Mouse (Mus musculus) cerebellum, adult 2 months (tissue): ENCODE measurements around the gene Myoz2. TPM values are rescaled to one million over a fixed set of nuclear protein-coding genes. Genes with fewer than 3 reads are reported as not detected.

Source experiments
- DNase-seq, 2 experiments: peaks; one replicate each; pipeline ENCODE4 v3.0.0; 2021
- H3K27ac ChIP-seq: fragments of 200-500 bp; 2 replicates; pipeline ENCODE4 v1.5.1; 2012; ENCODE audit warnings: low read length, control low read depth, inconsistent platforms; ENCODE audit not compliant: insufficient read depth
- H3K27me3 ChIP-seq: fragments of 200-500 bp; 2 replicates; pipeline ENCODE4 v1.6.1; 2012; ENCODE audit warnings: inconsistent platforms, mild to moderate bottlenecking, low read length, moderate library complexity; ENCODE audit not compliant: control insufficient read depth, insufficient read depth
- H3K4me1 ChIP-seq: fragments of 200-500 bp; 2 replicates; pipeline ENCODE4 v1.6.1; 2011; ENCODE audit warnings: low read length; ENCODE audit not compliant: control insufficient read depth, insufficient read depth
- H3K4me3 ChIP-seq: fragments of 200-500 bp; replicated peaks from 2 replicates; pipeline ENCODE3; 2011; ENCODE audit warnings: mild to moderate bottlenecking, low read depth, low read length, control low read depth; ENCODE audit not compliant: insufficient read depth
- CTCF ChIP-seq: fragments of 200-500 bp; IDR thresholded peaks from 2 replicates; pipeline ENCODE4 v1.5.1; 2011; ENCODE audit warnings: low read depth, mild to moderate bottlenecking, control low read depth, low read length, moderate library complexity, borderline replicate concordance; ENCODE audit not compliant: insufficient read depth
- POLR2A ChIP-seq: fragments of 200-500 bp; IDR thresholded peaks from 2 replicates; pipeline ENCODE4 v1.6.1; 2011; ENCODE audit warnings: low read length, control low read depth, borderline replicate concordance; ENCODE audit not compliant: insufficient read depth
- WGBS: fragments of 180-500 bp; shearing (Covaris S2); methylation state at CpG from one replicate; pipeline ENCODE4 v1.1.7; 2018; 5-methylcytosine and 5-hydroxymethylcytosine counted together
- polyA plus RNA-seq: library from polyadenylated mRNA; depleted of rRNA; stranded (reverse); fragments of >200 nt; gene quantifications from 2 replicates; pipeline ENCODE4 v1.2.3, GENCODE M21; 2012; rRNA removed

Gene Myoz2
- 0.11 TPM in 1 of 2 replicates, not detected in the other for polyA plus RNA-seq

DNA sequence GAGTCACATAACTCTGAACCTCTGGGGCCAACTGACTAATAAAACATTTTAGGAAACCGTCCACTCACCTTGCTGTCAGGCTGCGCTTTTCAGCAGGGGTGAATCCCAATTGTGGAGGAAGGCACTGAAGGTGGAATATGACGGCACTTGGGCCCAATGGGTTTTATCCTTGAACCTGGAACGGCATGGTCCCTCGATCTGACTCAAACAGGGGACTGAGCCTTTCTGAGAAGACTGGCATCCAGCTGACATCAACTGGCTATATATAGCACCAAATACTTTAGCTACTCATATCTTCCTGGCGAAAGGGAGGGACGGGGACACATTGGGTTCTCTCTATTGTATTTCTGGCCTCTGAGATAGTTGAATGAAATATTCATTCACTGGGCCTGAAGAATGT, at the start of gene Myoz2:
Gene Myoz2, minus strand, starts transcription at position 264 of the 400 bp plus-strand sequence.
- WGBS, result 94% methylated on average over 7 of the region's 7 CpGs
- no peaks in the 10 kb centered on the region for H3K27me3 ChIP-seq
- H3K4me1 ChIP-seq, result no peaks in the 10 kb centered on the region
- H3K27ac ChIP-seq, result no peak within 1 kb of the TSS
- no peak within 1 kb of the TSS for H3K4me3 ChIP-seq
- TF ChIP-seq CTCF, result no peak
- TF ChIP-seq POLR2A, result no peak
- DNase-seq, result no peak

DNA sequence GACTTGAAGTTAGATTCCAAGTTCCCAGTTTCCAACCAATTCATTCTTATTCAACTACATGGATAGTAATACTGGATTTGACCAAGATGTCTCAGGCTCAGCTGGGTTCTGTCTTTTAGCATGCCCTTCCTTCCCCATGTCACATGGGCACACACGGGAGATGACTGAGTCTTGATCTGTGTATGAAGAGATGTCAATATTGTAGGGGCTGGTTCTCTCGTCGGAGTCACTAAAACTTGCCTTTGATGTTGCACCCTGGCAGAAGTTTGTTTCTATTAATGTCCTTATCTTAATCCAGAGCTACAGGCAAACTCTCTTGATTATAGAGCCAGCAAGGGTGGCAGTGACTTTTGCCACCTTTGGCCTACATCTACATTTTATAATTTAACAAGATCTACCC, 46.9 kb upstream of the Myoz2 start:
- 91% methylated on average over 3 of the region's 3 CpGs for WGBS
- Histone ChIP-seq H3K27me3 (no peaks in the 10 kb centered on the region), H3K4me1 (no peaks in the 10 kb centered on the region), H3K4me3 (no peak overlapping the region), H3K27ac (no peak overlapping the region)
- TF ChIP-seq POLR2A (no peak), CTCF (no peak)
- no peak for DNase-seq

DNA sequence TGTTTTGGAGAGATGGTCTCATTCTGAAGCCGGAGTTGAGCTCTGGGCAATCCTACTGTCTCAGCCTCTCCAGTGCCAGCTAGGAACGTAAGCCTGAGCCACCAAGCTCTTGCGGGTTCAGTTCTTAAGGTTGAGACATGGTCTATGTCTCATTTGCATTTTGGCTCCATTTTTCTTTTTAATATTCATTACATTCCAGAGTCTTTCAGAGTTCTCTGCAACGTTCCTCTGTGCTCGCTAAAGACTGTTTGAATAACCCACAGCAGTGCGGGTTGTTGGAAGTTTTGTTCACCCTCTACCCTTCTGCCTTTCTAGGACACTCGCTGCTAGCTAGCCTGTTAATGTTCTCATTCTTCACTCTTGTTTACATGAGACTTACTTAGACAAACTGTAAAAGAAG, 46.1 kb upstream of the Myoz2 start:
- Histone ChIP-seq H3K4me1 (no peaks in the 10 kb centered on the region), H3K4me3 (no peak overlapping the region), H3K27me3 (no peaks in the 10 kb centered on the region), H3K27ac (no peak overlapping the region)
- DNase-seq, result no peak
- TF ChIP-seq CTCF, result no peak
- TF ChIP-seq POLR2A, result no peak
- WGBS, result 30% methylated on average over 7 of the region's 7 CpGs

DNA sequence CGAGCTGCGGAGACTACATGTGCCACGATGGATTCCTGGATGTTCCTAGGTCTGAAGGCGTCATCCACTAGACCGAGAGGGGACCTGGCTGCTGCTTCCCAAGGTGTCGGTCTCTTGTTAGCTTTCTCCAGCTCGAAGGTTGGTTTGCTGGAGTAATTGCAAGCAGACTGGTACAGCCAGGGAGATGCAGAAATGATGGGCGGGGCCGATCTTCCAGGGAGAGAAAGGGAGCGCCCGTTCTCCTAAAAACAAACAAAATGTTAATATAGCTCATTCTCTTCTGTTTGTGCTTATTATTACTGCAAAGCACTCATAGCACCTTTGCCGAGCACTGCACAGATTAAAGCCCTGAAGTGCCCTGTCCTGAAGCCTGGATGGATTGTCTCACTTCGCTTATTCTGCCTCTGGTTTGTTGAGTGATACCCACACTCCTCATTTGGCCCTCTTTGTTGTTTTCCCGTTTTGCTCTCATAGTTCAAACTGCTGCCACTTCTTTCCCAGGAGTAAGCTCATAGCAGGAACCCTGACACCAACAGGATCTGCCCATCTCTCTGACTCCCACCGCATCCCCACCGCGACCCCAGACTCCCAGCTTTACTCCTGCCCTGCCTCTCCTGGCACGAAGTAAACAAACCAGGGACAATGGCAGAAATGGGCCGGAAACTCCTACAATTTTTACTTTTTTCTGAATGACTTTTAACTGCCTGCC, 45.4 kb upstream of the Myoz2 start:
- Histone ChIP-seq H3K4me3 (no peak overlapping the region), H3K4me1 (no peaks in the 10 kb centered on the region), H3K27ac (no peak overlapping the region), H3K27me3 (no peaks in the 10 kb centered on the region)
- 81% methylated on average over 19 of the region's 19 CpGs for WGBS
- TF ChIP-seq CTCF (no peak), POLR2A (no peak)
- no peak for DNase-seq

DNA sequence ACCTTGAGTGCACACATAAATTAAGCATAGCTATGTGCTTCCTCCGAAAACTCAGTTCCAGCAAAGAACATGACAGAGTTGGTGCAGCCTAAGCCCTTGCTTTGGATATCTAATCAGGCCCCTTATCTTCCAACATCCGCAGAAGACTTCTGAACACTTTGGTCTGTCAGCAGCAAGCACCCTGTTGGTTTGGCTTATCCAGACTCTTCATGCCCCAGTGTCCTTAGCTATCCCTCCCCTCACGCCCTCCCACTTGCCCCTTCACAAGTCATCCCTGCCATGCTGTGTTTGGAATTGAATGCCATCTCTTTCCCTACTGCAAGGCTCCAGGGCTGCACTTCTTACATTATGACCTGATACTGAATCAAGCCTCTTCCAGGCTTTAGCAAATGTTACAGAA, 40.9 kb upstream of the Myoz2 start:
- Histone ChIP-seq H3K27me3 (no peaks in the 10 kb centered on the region), H3K27ac (no peak overlapping the region), H3K4me1 (no peaks in the 10 kb centered on the region), H3K4me3 (no peak overlapping the region)
- no peak for DNase-seq
- TF ChIP-seq POLR2A (no peak), CTCF (no peak)
- 89% methylated on average over 3 of the region's 3 CpGs for WGBS

DNA sequence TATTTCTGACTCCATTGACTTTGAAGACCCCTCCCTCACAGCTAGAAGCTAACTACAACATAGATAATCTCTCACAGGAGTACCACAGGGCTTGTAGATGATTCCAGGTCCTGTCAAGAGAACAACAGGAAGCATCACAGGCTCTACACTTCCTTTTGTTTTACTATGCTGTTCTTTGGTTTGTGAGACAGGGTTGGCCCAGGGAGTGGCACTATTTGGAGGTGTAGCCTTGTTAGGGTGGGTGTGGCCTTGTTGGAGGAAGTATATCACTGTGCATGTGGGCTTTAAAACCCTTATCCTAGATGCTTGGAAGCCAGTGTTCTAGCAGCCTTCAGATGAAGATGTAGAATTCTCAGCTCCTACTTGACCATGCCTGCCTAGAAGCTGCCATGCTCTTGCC, 40.2 kb upstream of the Myoz2 start:
- TF ChIP-seq POLR2A, result no peak
- TF ChIP-seq CTCF, result no peak
- Histone ChIP-seq H3K4me1 (no peaks in the 10 kb centered on the region), H3K27me3 (no peaks in the 10 kb centered on the region), H3K27ac (no peak overlapping the region), H3K4me3 (no peak overlapping the region)
- DNase-seq, result no peak

DNA sequence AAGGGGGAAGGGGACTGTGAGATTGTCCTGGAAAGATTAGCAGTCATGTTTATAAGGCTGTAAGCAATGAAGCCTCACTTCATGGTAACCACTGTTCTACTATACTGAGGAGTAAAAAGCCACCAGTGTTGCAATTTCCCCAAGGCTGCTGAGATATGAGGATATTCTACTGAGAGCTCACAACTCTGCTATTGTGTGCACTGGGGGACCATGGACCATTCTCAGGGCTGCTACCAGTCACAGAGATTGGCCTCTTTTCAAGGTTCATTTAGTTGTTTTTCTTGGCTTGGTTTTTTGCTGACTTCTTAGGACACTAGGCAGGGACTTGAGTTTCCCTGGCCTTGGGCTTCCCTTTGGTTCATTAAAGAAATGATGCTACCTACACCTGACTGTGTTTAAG, 38.5 kb upstream of the Myoz2 start:
- Histone ChIP-seq H3K27ac (no peak overlapping the region), H3K27me3 (no peaks in the 10 kb centered on the region), H3K4me1 (no peaks in the 10 kb centered on the region), H3K4me3 (no peak overlapping the region)
- no peak for TF ChIP-seq CTCF
- TF ChIP-seq POLR2A, result no peak
- no peak for DNase-seq

DNA sequence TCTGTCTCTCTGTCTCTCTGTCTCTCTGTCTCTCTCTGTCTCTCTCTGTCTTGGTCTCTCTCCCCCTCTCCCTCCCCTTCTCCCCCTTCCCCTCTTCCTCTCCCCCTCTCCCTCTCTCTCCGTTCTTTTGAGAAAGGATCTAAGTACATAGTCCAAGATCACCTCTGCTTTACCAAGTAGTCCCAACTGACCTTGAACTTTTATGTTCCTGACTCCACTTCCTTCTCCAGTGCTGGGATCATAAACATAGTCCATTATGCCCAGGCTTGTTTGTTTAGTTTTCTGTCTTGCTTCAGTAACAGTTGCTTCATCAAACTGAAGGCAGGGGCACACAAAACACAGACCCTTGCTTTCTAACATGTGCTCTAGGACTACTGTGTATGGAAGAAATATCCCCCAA, 37.7 kb upstream of the Myoz2 start:
- H3K27me3 ChIP-seq, result no peaks in the 10 kb centered on the region
- no peak overlapping the region for H3K27ac ChIP-seq
- no CpG with 5 or more reads among the region's 1 CpGs for WGBS
- no peak overlapping the region for H3K4me3 ChIP-seq
- DNase-seq, result no peak
- TF ChIP-seq POLR2A, result no peak
- no peak for TF ChIP-seq CTCF
- no peaks in the 10 kb centered on the region for H3K4me1 ChIP-seq

DNA sequence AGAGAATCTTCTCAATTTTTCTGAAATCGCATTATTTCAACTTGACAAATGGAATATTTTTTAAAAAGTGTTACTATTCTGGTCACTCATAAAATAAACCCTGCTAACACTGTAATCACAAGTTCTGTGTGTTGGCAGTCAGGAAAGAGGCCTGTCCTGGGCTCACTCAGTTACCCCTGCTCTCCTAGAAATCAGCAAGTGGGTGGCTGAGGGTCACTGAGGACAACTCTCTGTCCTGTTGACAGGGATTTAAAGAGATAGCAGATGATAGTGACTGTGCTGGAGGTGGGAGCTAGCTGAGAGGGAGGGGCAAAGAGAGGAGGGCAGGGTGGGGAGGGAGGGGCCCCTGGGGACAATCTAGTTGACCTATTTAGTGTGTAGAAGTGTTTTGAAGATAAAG, 36.2 kb upstream of the Myoz2 start:
- Histone ChIP-seq H3K27me3 (no peaks in the 10 kb centered on the region), H3K27ac (no peak overlapping the region), H3K4me1 (no peaks in the 10 kb centered on the region), H3K4me3 (no peak overlapping the region)
- TF ChIP-seq CTCF, result no peak
- TF ChIP-seq POLR2A, result no peak
- WGBS, result 99% methylated on average over 1 of the region's 1 CpGs
- DNase-seq, result no peak
